Mouse (Mus musculus) C2C12 (cell line): Measurements from ENCODE around the gene Gramd1b.

Source experiments
- CTCF ChIP-seq: IDR thresholded peaks from one replicate; pipeline ENCODE4 v1.5.1; 2011; ENCODE audit not compliant: control insufficient read depth, insufficient read depth, insufficient read length
- MAX ChIP-seq: IDR thresholded peaks from one replicate; pipeline ENCODE4 v1.6.1; 2011; ENCODE audit warnings: mild to moderate bottlenecking, control low read depth
- USF1 ChIP-seq: IDR thresholded peaks from one replicate; pipeline ENCODE4 v1.6.1; 2011; ENCODE audit warnings: low read depth, mild to moderate bottlenecking, control low read depth, moderate library complexity

DNA sequence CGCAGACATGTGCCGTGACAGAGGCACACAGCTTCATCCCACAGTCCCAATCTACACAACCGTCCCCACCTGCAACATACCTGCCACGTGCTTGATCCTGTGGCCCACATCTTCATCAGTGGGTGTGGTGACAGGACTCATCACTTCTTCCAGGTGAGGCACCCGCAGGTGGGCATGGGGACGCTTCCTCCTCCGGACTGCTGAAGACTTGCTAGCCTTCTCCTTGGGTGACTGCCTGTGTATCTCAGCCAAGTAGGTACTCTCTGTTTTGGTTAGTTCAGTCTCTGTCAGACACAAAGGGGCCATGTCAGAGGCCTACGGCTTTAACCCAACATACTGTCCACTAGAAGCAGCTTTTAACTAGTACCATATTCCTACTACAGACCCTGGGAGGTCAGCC is 226.9 kb downstream of the Gramd1b start:
- no peak for TF ChIP-seq CTCF
- no peak for TF ChIP-seq USF1
- no peak for TF ChIP-seq MAX
